Mouse (Mus musculus) megakaryocyte, embryonic 14.5 days (primary cell): Measurements from ENCODE around the gene Stra6. TPM values are rescaled to one million over a fixed set of nuclear protein-coding genes. Genes with fewer than 3 reads are reported as not detected.
A peak's percentile ranks its signal among the peaks of the same experiment; 100 is the strongest.

ENCODE experiments used
- H3K27me3 ChIP-seq: replicated peaks from 2 replicates; pipeline ENCODE3; 2012; ENCODE audit warnings: inconsistent platforms
- H3K36me3 ChIP-seq: replicated peaks from 2 replicates; pipeline ENCODE3; 2012; ENCODE audit warnings: low read length, inconsistent platforms, mixed read lengths
- H3K4me1 ChIP-seq: 2 replicates; pipeline ENCODE4 v1.6.1; 2012; ENCODE audit warnings: inconsistent platforms
- H3K4me3 ChIP-seq: replicated peaks from 2 replicates; pipeline ENCODE3; 2012; ENCODE audit warnings: moderate library complexity, mild to moderate bottlenecking, inconsistent platforms
- H3K9me3 ChIP-seq: 2 replicates; pipeline ENCODE4 v1.6.1; 2012; ENCODE audit warnings: inconsistent platforms
- FLI1 ChIP-seq: IDR thresholded peaks from 2 replicates; pipeline ENCODE4 v1.6.1; 2012; ENCODE audit warnings: low read length, inconsistent platforms, mixed read lengths
- GATA1 ChIP-seq: IDR thresholded peaks from 3 replicates; pipeline ENCODE4 v1.6.1; 2012; ENCODE audit warnings: mixed read lengths, low read length, inconsistent platforms, borderline replicate concordance
- polyA plus RNA-seq: library from polyadenylated mRNA; stranded (reverse); fragments of >175 nt; gene quantifications from 2 replicates; pipeline ENCODE4 v1.2.3, GENCODE M21; 2012; ENCODE audit warnings: low replicate concordance; ENCODE audit not compliant: insufficient read depth

The Stra6 gene
- polyA plus RNA-seq, 1 experiment: not detected

GRCm38 (mm10) chr9:58199381-58200269 is 136.0 kb downstream of the Stra6 start:
- Histone ChIP-seq H3K4me1 (peaks cover 50% of the 10 kb centered on the region), H3K36me3 (no peaks in the 10 kb centered on the region), H3K4me3 (peak overlapping the region; percentile 70), H3K9me3 (no peaks in the 10 kb centered on the region), H3K27me3 (peaks cover 100% of the 10 kb centered on the region)
- no peak for TF ChIP-seq FLI1
- no peak for TF ChIP-seq GATA1

GRCm38 (mm10) chr9:58200270-58201090 is 136.9 kb downstream of the Stra6 start:
- H3K36me3 ChIP-seq: no peaks in the 10 kb centered on the region
- no peak overlapping the region for H3K4me3 ChIP-seq
- H3K27me3 ChIP-seq: peaks cover 100% of the 10 kb centered on the region
- TF ChIP-seq FLI1 (no peak), GATA1 (no peak)
- H3K9me3 ChIP-seq: no peaks in the 10 kb centered on the region
- peaks cover 55% of the 10 kb centered on the region for H3K4me1 ChIP-seq

- no peak for TF ChIP-seq GATA1
- TF ChIP-seq FLI1: no peak
- Histone ChIP-seq H3K36me3 (no peaks in the 10 kb centered on the region), H3K4me1 (peaks cover 55% of the 10 kb centered on the region), H3K4me3 (no peak overlapping the region), H3K27me3 (peaks cover 100% of the 10 kb centered on the region), H3K9me3 (no peaks in the 10 kb centered on the region)
Measured at GRCm38 (mm10) chr9:58201091-58201842, 137.7 kb downstream of the Stra6 start.

DNA sequence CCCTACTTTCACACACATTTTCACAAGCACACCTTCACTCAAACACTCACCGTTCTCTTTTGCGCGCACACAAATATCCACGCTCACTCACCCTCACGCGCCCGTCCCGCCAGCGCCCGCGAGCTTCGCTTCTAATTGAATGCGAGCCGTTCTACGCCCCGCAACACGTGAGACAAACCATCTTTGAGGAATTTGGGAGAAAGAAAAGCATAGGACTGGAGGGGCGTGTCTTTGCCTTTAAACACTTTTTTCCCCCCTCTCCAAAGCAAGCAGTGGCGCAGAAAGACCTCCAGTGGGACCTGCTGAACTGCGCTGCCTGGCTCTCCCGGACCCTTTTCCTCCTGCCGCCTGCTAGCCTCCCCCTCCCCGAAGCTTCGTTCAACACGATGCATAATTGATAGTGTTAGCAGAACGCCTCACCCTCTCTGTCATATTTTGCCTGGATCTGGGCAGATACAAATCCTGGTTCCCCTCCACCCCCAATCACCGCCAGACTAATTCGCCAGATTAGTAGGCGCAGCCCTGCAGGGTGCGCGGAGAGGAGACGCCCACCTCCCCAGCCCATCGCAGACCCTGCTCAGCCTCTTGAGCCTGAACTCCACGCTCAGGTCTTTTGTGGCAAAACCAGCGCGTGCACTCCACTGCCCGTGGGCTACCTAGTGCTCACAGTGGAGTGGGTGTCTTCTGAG is 138.4 kb downstream of the Stra6 start:
- Histone ChIP-seq H3K36me3 (no peaks in the 10 kb centered on the region), H3K27me3 (peaks cover 100% of the 10 kb centered on the region), H3K4me3 (no peak overlapping the region), H3K4me1 (peaks cover 52% of the 10 kb centered on the region), H3K9me3 (no peaks in the 10 kb centered on the region)
- no peak for TF ChIP-seq GATA1
- TF ChIP-seq FLI1: no peak

DNA sequence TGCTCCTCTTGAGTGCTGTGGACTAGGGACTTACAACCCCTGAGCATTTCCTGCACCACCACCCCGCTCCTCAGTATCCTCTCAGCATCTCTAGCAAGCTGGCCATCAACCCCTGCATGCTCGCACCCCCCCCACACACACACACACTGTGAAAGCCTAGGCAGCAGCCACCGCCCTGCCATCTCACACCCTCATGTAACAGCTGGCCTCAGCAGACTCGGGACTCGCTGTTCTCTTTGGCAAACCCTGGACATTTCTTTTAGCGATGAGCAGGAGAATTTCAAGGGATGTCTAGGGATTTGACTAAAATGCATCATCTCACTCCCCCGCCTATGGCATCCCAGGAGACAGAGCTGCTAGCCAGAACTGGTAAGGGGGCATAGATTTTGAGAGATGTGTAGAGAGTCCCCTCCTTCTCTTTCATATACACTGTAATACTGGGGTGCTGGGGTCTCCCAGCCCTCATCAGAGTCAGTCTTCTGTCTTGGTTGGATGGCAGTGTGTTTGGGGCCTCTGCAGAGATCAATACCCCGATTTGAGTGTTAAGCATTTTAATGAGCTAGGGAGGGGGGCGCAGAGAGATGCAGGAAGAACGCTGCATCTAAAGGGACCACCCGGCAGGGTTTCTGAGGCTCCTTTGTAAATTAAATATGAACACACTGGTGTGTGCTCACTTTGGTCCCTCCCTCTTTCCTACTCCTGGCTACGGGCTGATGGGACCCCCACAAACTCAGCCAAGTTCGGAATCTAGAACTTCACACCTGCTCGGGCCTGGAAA is 139.3 kb downstream of the Stra6 start:
- TF ChIP-seq FLI1 (no peak), GATA1 (no peak)
- no peak overlapping the region for H3K4me3 ChIP-seq
- H3K9me3 ChIP-seq: no peaks in the 10 kb centered on the region
- peaks cover 44% of the 10 kb centered on the region for H3K4me1 ChIP-seq
- no peaks in the 10 kb centered on the region for H3K36me3 ChIP-seq
- H3K27me3 ChIP-seq: peaks cover 98% of the 10 kb centered on the region

Other genes starting within 250 kb of the Stra6 start
- gene Arid3b, start 227.0 kb upstream of the Stra6 start, polyA plus RNA-seq: 33.5 and 107 TPM in 2 replicates
- gene Ubl7, start 152.8 kb upstream of the Stra6 start, polyA plus RNA-seq: 138 and 474 TPM in 2 replicates
- gene Sema7a, start 123.7 kb upstream of the Stra6 start, polyA plus RNA-seq: 7.2 and 10.4 TPM in 2 replicates
- 1.1 and 7.5 TPM in 2 replicates for gene Cyp11a1, start 57.4 kb upstream of the Stra6 start, polyA plus RNA-seq
- not detected in 2 replicates for gene Ccdc33, start 55.0 kb downstream of the Stra6 start, polyA plus RNA-seq
- 0.07 and 3.2 TPM in 2 replicates for gene Islr, start 140.5 kb downstream of the Stra6 start, polyA plus RNA-seq
- gene Islr2, start 140.5 kb downstream of the Stra6 start, polyA plus RNA-seq: 0.09 TPM in 1 of 2 replicates, not detected in the other
- 28.7 and 29.2 TPM in 2 replicates for gene Pml, start 186.0 kb downstream of the Stra6 start, polyA plus RNA-seq
- gene Stoml1, start 189.4 kb downstream of the Stra6 start, polyA plus RNA-seq: 4.3 TPM in 1 of 2 replicates, not detected in the other
- not detected in 2 replicates for gene Loxl1, start 249.4 kb downstream of the Stra6 start, polyA plus RNA-seq